Mouse (Mus musculus) T-cell, adult 2 months (primary cell): ENCODE measurements around the gene Chaf1b.
A peak's percentile ranks its signal among the peaks of the same experiment; 100 is the strongest.

ENCODE experiments used
- DNase-seq: peaks from one replicate; pipeline ENCODE4 v3.0.0; 2022; ENCODE audit warnings: low spot score

Chaf1b gene

GRCm38 (mm10) chr16:93883423-93884085 is at the start of gene Chaf1b:
Chaf1b (plus strand) TSS chr16:93883901.
- peak; percentile 97 for DNase-seq

DNA sequence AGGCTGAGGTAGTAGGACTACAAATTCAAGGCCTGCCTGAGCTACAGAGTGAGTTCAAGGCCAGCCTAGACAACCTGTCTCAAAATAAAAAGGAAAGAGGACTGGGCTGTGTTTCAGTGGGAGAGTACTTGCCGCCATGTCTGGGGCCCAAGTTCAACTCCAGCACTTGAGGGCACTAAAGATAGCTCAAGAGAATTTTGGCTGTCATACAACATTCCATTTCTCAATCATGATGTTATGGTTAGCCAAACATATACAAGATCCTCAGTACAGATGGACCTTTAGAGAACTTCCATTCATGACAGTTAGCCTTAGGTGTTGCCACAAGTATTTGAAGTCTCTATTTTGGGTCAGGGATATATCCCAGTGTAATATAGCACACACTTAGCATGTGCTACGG is 49.6 kb upstream of the Chaf1b start:
- DNase-seq = no peak

DNA sequence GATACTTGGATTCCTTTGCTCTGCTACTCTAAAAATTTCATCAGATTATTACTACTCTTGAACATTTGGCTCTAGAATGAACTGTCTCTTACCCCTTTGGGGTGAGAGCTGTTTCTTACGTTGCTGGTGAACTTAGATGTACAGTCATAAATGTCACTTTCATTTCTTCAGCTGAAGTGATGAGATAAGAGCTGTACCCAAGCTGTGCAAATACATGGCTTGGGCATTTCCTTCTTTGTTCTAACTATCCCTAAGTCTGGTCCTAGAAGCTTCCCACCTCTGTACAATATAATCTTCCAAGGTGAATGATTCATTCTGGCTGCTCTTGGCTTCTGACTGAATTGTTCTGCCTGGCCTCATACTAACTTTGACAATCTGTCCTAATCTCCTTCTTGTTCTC is 44.7 kb upstream of the Chaf1b start:
- no peak for DNase-seq

DNA sequence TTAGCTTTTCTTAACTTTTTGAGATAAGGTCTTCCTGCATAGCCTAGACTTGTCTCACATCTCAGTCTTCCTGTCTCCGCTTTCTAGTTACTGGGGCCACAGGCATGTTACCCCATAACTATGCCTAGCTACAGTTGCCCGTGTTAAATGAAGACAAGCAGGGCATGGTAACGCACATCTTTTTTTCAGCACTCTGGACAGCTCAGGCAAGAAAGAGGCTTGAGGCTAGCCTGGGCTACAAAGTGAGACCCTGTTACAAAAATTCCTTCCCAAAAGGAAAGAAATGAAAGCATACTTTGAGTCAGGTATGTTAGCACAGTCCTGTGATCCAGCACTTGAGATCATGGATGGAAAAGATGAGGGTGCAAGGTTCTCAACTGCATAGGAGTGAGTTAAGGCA is 33.2 kb upstream of the Chaf1b start:
- no peak for DNase-seq

- DNase-seq = no peak
These were observed 23.7 kb upstream of the Chaf1b start for GRCm38 (mm10) chr16:93859967-93860366.

DNA sequence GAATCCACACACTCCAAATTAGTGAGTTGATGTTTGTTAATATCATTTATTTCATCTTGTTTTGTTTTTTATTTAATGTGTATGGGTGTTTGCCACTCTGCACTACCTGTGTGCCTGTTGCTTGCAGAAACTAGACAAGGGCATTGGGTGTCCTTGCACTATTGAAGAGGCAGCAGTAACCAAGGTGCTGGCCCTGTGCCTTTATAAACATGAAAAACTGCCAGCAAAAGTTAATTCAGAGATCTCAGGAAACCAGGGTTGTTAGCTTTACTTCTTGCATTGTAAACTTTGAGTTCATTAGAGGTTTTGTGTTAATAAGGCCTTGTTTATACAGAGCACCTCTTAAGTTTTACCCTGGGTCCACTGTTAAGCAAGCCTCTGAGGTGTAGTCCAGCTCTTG is 23.0 kb upstream of the Chaf1b start:
- DNase-seq = no peak

DNA sequence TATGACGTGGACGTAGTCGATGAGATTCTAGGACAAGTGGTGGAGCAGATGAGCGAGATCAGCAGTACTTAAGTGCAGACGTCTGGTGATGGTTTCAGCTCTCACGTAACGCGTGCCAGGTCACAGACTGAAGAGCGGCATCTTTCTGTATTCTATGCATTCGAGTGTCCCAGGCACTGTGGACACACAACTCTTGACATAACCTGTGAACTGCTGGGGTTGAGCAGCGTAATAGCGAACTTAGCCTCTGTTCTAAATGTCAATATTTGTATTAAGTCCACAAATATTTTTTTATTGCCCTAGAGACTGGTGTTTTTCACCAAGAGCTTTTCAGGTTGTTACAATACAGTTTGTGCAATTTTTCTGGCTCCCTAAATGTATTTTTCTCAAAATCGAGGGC is 8.9 kb upstream of the Chaf1b start:
- DNase-seq = no peak

GRCm38 (mm10) chr16:93877612-93878380 is 5.9 kb upstream of the Chaf1b start:
- no peak for DNase-seq

DNA sequence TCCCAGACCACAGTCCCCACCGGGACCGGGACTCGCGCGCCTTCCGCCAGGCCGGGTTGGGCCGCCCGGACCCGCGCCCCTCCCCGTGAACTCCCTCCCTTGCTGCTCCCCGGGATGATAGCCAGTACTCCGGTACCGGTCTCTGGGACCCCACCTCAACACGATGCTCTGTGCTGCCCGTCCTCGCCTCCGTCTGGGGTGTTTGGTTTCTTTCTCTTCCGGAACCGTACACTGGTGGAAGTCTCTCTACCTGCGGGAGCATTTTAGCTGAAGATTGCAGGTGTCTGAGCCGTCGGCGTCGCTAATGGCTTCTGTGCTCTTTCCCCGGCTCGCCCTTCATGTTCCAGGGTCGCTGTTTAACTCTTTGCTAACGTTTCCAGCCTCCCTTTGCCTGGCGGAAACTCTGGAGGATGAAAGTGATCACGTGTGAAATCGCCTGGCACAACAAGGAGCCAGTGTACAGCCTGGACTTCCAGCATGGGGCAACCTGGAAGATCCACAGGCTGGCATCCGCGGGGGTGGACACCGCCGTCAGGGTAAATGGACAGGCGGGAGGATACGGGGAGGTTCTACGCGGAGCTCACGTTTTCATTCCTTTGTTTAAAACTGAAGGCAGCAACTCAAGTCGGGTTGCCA is 503 bp downstream of the Chaf1b start:
- peak; percentile 2 for DNase-seq

DNA sequence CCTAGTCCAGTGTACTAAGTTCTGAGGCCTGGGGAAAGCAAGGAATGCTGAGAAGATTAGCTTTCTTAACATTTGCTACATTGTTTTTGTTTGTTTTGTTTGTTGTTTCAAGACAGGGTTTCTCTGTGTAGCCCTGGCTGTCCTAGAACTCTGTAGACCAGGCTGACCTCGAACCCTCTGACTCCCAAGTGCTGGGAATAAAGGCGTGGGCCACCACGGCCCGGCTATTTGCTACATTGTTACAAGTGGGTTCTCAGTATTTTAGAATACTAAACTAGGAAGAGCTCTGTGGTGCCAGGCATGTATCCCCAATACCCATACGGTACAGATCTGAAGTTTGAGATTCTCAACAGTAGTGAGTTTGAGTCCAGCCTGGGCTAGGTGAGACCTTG is 1.0 kb downstream of the Chaf1b start:
- DNase-seq = no peak

DNA sequence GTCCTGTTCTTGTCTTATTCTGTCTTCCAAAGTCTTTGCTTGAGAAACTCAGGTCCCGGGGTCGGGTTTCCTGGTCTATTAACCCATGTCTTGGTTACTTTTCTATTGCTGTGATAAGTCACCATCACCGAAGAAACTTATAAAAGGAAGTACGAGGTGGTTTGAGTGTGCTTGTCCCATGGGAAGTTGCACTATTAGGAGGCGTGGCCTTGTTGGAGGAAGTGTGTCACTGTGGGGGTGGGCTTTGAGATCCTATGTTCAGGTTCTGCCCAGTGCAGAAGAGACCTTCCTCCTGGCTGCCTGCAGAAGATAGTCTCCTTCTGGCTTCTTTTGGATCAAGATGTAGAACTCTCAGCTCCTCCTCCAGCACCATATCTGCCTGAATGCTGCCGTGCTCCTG is 4.8 kb downstream of the Chaf1b start:
- no peak for DNase-seq

DNA sequence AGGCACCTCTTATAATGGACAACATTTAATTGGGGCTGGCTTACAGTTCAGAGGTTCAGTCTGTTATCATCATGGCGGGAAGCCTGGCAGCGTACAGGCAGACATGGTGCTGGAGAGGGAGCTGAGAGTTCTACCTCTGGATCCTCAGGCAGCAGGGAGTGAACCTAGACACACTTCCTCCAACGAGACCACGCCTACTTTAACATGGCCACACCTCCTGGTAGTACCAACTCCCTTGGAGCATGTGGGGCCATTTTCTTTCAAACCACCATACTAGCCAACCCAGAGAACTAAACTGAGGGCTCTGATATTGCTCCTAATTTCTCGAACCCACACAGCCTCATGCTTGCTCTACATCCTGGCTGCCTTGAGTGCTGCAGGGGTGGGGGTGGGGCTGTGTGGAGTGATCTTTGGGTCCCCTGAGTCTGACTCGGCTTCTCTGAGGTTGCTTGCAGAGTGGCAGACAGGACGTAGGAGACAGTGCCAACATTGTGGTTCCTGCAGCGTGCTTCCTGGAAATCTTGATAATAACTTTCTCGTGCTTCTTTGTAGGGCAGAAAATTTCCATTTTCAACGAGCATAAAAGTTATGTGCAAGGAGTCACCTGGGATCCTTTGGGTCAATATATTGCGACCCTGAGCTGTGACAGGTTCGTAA is 7.4 kb downstream of the Chaf1b start:
- DNase-seq = no peak

DNA sequence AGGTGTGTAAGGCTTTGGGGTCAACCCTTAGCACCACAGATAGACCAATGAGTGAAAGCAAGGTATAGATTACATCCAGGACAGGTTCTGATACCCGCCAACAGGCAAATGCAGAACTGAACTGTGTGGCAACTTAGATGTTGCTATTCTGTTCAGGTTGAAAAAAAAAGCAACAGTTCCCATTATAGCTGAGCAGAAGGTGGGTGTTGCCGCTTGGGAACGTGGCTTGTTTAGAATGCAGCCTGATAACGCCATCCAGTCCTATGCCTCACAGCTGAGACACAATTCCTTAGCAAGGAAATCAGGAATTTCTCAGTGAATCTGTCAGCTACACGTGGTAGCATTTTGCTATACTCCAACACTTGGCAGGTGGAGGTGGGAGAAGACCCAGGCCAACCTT is 9.6 kb downstream of the Chaf1b start:
- DNase-seq = no peak

DNA sequence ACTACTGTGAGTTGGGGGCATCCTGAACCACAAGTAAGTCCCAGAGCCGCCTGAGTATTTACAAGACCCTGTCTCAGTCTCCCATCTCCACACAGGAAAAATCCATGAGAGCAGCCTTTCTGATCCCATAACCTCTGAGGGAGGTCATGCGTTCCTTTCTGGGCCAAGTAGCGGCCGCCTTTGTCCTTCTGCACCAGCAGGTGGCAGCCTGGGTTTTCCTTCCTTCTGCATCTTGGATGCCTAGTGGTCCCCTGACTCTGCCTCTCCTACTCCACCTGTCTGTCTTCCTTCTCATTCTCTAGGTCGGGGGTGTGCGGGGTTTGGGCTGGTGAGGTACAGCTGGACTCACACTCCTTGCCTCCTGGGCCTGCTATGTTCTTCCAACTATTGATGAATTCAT is 19.3 kb downstream of the Chaf1b start:
- DNase-seq = no peak

DNA sequence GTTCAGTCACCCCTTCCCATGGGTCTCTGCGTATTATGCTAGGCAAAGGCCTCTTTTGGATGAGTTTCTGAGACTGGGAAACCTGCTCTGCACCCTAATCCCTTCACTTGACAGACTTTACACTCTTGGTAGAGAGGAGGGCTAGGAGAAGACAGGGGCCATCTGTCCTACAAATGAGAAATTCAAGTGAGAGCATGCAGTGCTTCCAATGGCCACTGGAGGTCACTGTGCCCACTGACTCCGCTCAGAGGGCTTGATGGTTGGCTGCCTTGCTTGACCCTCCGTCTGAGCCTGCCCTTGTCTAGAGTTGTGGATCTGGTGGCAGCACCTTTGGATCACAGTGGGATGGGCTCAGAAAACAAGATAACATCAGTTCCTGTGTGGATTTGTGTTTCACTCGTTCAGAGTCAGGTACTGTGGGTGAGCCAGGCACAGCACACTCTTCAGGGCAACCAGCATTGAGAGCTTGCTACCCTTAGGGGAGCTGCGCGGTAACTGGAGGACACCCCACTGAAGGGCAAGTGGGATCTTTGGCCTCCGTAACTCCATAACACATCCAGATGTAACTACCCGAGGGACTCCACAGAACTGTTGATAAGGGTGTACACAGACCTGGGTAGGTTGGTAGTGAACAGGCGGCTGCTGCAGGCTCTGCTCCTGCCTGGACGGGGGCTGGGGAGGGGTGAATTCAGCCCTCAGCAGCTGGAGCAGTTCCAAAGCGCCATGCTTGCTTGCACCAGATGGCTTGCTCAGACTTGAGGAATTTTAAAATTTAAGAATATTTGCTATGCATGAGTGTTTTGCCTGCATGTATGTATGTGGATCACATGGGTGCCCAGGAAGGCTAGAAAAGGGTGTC is 22.7 kb downstream of the Chaf1b start:
- DNase-seq = peak; percentile 23

GRCm38 (mm10) chr16:93907761-93908160 is 24.1 kb downstream of the Chaf1b start:
- peak; percentile 32 for DNase-seq

DNA sequence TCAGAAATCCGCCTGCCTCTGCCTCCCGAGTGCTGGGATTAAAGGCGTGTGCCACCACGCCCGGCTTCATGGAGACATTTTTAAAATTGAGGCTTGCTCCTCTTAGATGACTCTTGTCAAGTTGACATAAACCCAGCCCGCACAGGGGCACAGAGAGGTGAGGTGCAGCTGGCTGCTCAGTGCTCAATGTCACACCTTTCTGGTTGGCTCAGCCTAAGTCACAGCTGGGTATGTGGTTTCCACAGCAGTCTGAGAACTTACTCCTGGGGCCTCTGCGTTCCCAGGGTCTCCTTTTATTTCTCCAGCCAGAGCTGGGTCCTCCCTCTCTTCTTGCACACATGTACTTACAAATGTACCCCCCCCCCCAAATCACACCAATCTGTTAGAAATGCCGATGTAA is 24.5 kb downstream of the Chaf1b start:
- DNase-seq = peak; percentile 33

DNA sequence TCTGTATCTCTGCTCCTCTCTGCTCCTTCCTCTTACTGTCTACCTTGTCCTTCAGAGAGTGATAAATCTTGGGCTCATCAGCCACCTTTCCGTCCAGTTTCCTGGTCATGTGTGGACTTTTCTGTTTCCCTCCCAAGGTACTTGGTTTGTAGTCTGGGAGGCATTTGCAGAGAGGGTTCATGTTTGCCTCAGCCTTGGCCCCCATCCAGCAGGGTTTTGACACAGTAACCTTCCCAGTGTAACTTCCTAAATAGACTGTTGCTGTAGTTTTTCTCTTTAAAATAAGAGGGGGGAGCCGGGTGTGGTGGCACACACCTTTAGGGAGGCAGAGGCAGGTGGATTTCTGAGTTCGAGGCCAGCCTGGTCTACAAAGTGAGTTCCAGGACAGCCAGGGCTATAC is 26.2 kb downstream of the Chaf1b start:
- DNase-seq = no peak

DNA sequence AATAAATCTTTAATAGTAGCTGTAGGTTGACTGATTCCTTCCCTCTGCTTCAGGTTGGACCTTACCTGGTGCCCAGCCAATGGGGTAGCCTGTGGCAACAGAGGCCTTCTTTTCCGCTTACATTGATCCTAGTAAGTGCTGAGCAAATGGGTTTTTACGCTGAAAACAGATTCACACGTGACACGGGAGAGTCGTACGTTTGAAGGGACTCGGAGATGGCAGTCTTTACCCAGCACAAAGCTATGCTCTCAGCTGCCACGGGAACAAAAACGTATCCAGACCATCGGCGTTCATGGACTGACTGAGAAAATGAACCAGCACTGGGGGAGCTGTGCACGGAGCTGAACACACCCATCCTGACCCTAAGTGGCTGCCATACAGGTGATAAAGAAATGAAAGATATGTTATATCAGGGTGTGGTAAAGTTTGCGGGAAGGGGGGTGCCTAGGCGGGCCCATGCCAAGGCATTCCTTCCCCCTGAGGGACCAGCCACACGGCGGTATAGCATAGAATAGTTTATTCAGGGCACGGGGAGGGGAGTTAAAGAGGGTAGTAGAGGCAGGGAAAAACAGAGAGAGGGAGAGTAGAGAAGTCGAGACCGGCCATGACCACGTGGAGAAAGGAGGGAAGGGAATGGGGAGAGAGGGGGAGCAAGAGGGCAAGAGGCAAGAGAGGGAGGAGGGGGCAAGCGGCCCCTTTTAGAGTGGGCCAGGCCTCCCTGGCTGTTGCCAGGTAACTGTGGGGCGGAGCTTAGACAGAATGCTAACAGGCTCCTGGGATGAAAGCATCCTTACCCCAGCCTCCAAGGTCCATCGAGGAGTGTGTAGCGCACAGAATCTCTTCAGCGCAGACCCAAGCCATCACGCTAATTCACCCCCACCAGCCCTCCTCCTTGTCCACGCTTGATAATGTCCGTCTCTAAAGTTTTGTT is 27.3 kb downstream of the Chaf1b start:
- DNase-seq = no peak

DNA sequence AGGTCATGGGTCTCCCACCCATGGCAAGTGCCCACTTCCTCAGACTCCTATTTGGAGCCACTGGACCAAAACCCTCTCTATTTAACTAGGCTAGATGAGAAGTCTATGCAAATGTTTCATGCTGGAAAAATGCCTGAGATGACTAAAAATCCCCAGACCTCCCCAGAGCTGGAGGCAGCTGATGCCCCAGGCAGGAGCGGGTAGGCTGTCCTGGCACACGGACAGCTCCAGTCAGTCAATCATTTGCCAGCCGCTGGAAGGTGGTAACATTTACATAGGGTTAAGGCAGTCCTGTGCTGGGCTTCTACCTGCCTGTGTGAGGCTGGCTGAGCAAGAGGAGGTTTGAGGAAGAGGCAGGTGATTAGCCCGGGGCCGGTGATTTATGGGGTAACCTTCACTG is 28.5 kb downstream of the Chaf1b start:
- DNase-seq = no peak

GRCm38 (mm10) chr16:93912808-93913207 is 29.1 kb downstream of the Chaf1b start:
- DNase-seq = no peak
